Mouse (Mus musculus): Measurements from ENCODE around the gene Cpm.
A peak's percentile ranks its signal among the peaks of the same experiment; 100 is the strongest.

Cpm gene

GRCm38 (mm10) chr10:117650042-117650655, 20.8 kb downstream of the Cpm start:
- no peak for DNase-seq

GRCm38 (mm10) chr10:117650725-117651124, 21.4 kb downstream of the Cpm start:
- no peak for DNase-seq

DNA sequence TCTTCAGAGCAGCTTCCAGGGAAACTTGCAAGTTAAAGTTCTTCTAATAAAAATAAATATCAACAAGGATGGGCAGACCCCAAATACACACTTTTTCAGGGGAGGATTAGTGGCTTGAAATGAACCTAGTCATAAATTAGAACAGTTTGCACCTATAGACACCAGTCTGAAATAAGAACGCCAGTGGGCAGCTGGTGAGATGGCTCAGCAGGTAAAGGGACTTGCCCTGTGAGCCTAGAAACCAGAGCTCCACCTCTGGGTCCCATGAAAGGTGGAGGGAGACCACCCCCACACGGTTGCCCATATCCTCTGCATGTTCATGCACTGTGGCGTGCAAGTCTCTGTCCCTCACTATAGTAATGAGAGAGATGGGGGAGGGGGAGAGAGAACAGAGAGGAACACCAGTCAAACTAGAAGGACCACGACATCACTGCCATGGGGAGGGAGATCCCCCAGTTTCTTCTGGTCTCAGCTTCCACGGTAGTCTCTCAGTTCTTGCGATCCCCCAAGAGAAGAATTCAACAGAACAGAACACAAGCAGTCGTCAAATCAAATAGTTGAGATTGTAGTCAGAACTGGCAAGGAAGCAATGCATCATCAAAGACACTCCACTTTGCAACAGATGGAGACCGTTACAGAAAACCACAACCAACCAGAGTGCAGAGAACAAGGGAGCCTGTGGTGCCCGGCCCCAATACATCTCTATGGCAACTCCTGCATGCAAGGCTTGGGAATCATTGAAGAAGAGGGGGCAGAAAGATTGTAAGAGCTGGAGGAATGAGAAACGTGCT, 22.5 kb downstream of the Cpm start:
- DNase-seq, result no peak

- DNase-seq, result no peak
Measured at GRCm38 (mm10) chr10:117652378-117652774, 23.1 kb downstream of the Cpm start.

- no peak for DNase-seq
Measured at GRCm38 (mm10) chr10:117652930-117653778, 23.9 kb downstream of the Cpm start.

DNA sequence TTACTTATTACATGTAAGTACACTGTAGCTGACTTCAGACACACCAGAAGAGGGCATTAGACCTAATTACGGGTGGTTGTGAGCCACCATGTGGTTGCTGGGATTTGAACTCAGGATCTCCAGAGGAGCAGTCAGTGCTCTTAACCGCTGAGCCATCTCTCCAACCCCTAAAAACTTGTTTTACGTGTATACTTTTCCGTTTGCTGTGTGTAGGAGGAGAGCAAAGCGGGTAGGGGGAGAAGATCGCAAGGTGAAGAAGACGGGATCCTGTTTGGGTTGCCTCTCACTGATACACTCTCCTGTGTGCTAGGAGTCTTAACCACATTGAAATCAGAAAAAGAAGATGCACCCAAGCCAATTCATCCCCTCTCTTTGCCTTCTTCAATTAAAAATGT, 24.5 kb downstream of the Cpm start:
- DNase-seq, result no peak

DNA sequence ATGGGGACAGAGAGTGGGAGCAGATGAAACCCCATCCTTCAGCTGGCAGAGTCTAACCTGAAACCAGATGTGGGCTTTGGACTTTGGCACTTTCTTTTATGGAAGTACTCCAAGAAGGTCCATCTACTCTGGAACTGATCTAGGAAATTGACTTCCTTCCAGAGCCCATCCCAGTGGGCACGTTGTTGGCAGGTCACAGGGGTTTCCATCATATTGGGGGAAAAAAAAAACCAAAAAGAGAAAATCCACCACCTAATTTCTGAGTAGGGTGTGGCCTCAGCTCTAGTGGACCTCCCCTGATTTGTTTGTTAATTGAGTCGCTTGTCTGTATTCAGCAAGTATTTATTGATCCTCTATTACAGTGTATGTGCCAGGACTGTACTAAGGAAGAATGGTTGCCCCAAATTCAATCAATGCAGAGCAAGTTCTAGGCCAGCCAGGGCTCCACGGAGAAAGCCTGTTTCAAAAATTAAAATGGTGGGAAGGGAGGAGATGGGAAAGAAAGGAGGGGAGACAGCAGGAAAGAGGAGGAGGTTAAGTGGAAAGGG, 25.4 kb downstream of the Cpm start:
- DNase-seq, result no peak

- DNase-seq, result no peak
Measured at GRCm38 (mm10) chr10:117655460-117655859, 26.2 kb downstream of the Cpm start.

GRCm38 (mm10) chr10:117655908-117656661, 26.8 kb downstream of the Cpm start:
- DNase-seq, result no peak

GRCm38 (mm10) chr10:117656662-117656962, 27.3 kb downstream of the Cpm start:
- DNase-seq, result no peak

DNA sequence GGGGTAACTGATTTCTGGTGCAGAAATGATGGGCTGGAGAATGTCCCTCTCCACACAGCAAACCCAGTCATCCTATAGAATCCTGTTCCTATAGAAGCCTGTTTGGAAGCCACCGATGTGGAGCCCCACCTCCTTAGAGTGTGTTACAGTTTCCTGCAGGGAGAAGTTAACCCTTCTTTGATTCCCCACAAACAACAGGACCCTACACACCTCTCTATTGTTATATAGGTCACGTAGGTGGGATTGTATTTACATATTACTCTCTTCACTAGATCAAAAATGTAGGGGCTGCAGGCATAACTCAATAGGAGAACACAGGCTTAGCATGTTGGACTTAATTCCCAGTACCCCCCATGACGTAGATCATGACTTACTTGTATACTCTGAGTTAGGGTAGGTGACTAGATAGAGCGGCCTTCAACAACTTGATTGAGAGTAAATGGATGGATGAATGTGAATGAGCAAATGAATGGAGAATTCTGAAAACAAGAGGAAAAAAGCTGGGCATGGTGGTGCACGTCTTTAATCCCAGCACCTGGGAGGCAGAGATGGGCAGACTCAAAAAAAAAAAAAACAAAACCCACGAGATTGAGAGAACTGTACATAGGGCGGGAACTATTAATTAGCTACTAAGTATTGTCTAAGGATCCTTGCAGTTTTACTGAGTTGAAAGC, 27.8 kb downstream of the Cpm start:
- DNase-seq, result no peak

DNA sequence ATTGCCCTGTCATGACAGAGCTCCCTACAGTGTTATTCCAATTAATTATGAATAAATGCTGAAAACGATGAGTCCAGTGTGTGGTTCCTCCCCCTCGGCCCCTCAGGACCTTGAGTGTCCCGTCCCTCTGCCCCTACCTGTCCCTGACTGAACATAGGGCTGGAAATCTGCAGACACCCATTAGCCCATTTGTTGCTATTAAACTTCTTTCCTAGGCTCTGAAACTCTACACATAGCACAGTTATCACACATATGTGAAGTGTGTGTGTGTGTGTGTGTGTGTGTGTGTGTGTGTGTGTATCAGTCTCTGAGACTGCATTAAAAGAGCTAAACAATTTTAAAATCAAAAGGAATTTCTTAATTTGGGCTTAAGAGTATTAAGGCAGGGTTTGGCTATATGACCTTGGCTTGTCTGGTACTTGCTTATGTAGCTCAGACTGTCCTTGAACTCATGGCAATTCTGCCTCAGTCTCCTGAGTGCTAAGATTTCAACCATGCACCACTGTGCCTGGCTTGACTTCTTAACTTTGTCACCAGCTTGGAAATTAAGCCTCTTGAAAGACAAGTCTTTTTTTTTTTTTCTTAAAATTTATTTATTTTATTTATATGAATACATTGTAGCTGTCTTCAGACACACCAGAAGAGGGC, 28.5 kb downstream of the Cpm start:
- no peak for DNase-seq

- DNase-seq, result no peak
Measured at GRCm38 (mm10) chr10:117658522-117659429, 29.5 kb downstream of the Cpm start.

GRCm38 (mm10) chr10:117659430-117659813, 30.1 kb downstream of the Cpm start:
- DNase-seq, result no peak

GRCm38 (mm10) chr10:117659819-117660218, 30.5 kb downstream of the Cpm start:
- no peak for DNase-seq

DNA sequence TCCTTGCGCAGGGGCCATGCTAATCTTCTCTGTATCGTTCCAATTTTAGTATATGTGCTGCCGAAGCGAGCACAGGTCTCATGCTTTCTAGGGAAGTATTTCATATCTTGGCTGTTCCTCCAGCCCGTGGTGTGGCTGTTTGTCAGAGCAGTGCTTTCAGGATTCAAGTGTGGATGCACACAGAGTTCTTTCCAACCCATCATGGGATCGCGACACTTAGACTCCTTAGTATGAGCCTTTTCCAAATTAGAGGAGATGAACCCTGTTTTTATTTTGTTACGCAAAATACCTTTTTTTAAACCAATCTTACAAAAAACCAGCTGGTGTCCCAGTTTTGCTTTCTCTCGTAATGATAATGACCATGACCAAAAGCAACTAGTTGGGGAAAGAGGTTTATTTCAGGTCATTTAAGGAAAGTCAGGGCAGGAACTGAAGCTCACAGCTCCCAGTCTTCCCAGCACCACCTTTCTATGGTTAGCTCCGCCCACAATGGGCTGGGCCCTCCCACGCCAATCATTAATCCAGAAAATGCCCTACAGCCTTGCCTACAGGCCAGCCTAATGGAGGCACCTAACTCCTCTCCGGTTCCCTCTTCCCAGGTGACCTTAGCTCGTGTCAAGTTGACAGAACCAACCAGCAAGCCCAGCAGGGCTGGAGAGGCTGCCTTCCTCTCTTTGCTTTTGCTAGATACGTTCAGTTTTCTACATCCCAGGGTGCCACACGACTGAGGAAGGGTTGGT, 33.2 kb downstream of the Cpm start:
- peak; percentile 51 for DNase-seq

- DNase-seq, result peak; percentile 37
Measured at GRCm38 (mm10) chr10:117663056-117663864, 34.0 kb downstream of the Cpm start.

GRCm38 (mm10) chr10:117663865-117664200, 34.5 kb downstream of the Cpm start:
- DNase-seq, result peak; percentile 70
